Mouse (Mus musculus): Measurements from ENCODE around the gene Tes.
"Not testable (repeated sequence)": the region's sequence is repeated elsewhere in the genome, so short reads cannot be mapped to it uniquely, and the experiment has no call there.

Tes gene

GRCm38 (mm10) chr6:17064936-17065790 lies at the start of gene Tes:
Gene Tes, plus strand, starts transcription at chr6:17065149.
- DNase-seq (ENCODE audit: low read depth) = no peak

- no peak for DNase-seq (ENCODE audit: low read depth)
Measured at GRCm38 (mm10) chr6:17025886-17026285, 39.1 kb upstream of the Tes start.

GRCm38 (mm10) chr6:17027572-17027971 lies 37.4 kb upstream of the Tes start:
- peak; percentile 28 for DNase-seq (ENCODE audit: low read depth)

GRCm38 (mm10) chr6:17028809-17029208 lies 36.1 kb upstream of the Tes start:
- no peak for DNase-seq (ENCODE audit: low read depth)

- DNase-seq (ENCODE audit: low read depth) = no peak
Measured at GRCm38 (mm10) chr6:17032231-17032728, 32.7 kb upstream of the Tes start.

GRCm38 (mm10) chr6:17034095-17034494 lies 30.9 kb upstream of the Tes start:
- DNase-seq (ENCODE audit: low read depth) = no peak

GRCm38 (mm10) chr6:17035228-17035627 lies 29.7 kb upstream of the Tes start:
- no peak for DNase-seq (ENCODE audit: low read depth)

- DNase-seq (ENCODE audit: low read depth) = no peak
Measured at GRCm38 (mm10) chr6:17051432-17052025, 13.4 kb upstream of the Tes start.

GRCm38 (mm10) chr6:17053028-17053660 lies 11.8 kb upstream of the Tes start:
- no peak for DNase-seq (ENCODE audit: low read depth)

GRCm38 (mm10) chr6:17054781-17055180 lies 10.2 kb upstream of the Tes start:
- no peak for DNase-seq (ENCODE audit: low read depth)

GRCm38 (mm10) chr6:17055659-17056058 lies 9.3 kb upstream of the Tes start:
- no peak for DNase-seq (ENCODE audit: low read depth)

GRCm38 (mm10) chr6:17059501-17059900 lies 5.4 kb upstream of the Tes start:
- DNase-seq (ENCODE audit: low read depth) = no peak

GRCm38 (mm10) chr6:17060154-17060553 lies 4.8 kb upstream of the Tes start:
- DNase-seq (ENCODE audit: low read depth) = no peak

- not testable (repeated sequence) for DNase-seq (ENCODE audit: low read depth)
Measured at GRCm38 (mm10) chr6:17061826-17062225, 3.1 kb upstream of the Tes start.

- no peak for DNase-seq (ENCODE audit: low read depth)
Measured at GRCm38 (mm10) chr6:17062366-17062765, 2.6 kb upstream of the Tes start.

- DNase-seq (ENCODE audit: low read depth) = no peak
Measured at GRCm38 (mm10) chr6:17065791-17066169, 831 bp downstream of the Tes start.

- DNase-seq (ENCODE audit: low read depth) = no peak
Measured at GRCm38 (mm10) chr6:17066211-17066940, 1.4 kb downstream of the Tes start.

GRCm38 (mm10) chr6:17071899-17072298 lies 7.0 kb downstream of the Tes start:
- DNase-seq (ENCODE audit: low read depth) = no peak

- DNase-seq (ENCODE audit: low read depth) = no peak
Measured at GRCm38 (mm10) chr6:17072338-17072737, 7.4 kb downstream of the Tes start.

GRCm38 (mm10) chr6:17072763-17073484 lies 8.0 kb downstream of the Tes start:
- DNase-seq (ENCODE audit: low read depth) = no peak

- DNase-seq (ENCODE audit: low read depth) = no peak
Measured at GRCm38 (mm10) chr6:17077270-17077669, 12.3 kb downstream of the Tes start.

GRCm38 (mm10) chr6:17077720-17078119 lies 12.8 kb downstream of the Tes start:
- DNase-seq (ENCODE audit: low read depth) = no peak

Data from fibroblast of lung, adult 2 months (primary cell).